ENCODE assay signal across 8 mouse cellular contexts in genomic region chr1:135312201-135312600, GRCm38 (mm10). TPM values are rescaled to one million over a fixed set of nuclear protein-coding genes. Genes with fewer than 3 reads are reported as not detected.
DNase-seq lines count a peak whose midpoint lies in the region; ATAC-seq and TF ChIP-seq lines count a peak whose summit lies in the region.

No protein-coding gene starts in this region.

- no peak for TF ChIP-seq CTCF in intestine, postnatal 0 days (IDR thresholded peaks at IDR 0.05; ENCODE audit: low read depth)

- H3ac ChIP-seq in myocyte (ENCODE audit: control insufficient read depth, insufficient read length) = no peak overlapping the region

- H3K4me1 ChIP-seq in kidney, embryonic 16.5 days (ENCODE audit: insufficient read depth, low read length) = peaks cover 13% of the 10 kb centered on the region
- peaks cover 17% of the 10 kb centered on the region for H3K4me1 ChIP-seq in embryonic facial prominence, embryonic 13.5 days
- no peaks in the 10 kb centered on the region for H3K4me1 ChIP-seq in intestine, postnatal 0 days (replicated peaks; ENCODE audit: control insufficient read depth, insufficient read depth, low read length)

- H3K9ac ChIP-seq in kidney, embryonic 16.5 days (replicated peaks; ENCODE audit: low read length) = peak overlapping the region; percentile 95
- H3K9ac ChIP-seq in embryonic facial prominence, embryonic 13.5 days = peak overlapping the region; percentile 99
- no peak overlapping the region for H3K9ac ChIP-seq in intestine, postnatal 0 days (ENCODE audit: low read depth, low read length)

- no peak for ATAC-seq in kidney, embryonic 16.5 days (ENCODE audit: low FRiP score, low TSS enrichment)
- no peak for ATAC-seq in embryonic facial prominence, embryonic 13.5 days (ENCODE audit: insufficient number of reproducible peaks, insufficient read depth, low FRiP score, low TSS enrichment, low read depth)
- no peak for ATAC-seq in intestine, postnatal 0 days

- peak overlapping the region; percentile 81 for H3K4me2 ChIP-seq in kidney, embryonic 16.5 days (replicated peaks; ENCODE audit: low read depth, low read length)
- peak overlapping the region; percentile 85 for H3K4me2 ChIP-seq in embryonic facial prominence, embryonic 13.5 days
- peak overlapping the region; percentile 75 for H3K4me2 ChIP-seq in intestine, postnatal 0 days (replicated peaks; ENCODE audit: low read depth)
- peak overlapping the region; percentile 96 for H3K4me2 ChIP-seq in myocyte (ENCODE audit: low read depth)

- no peaks in the 10 kb centered on the region for H3K9me3 ChIP-seq in kidney, embryonic 16.5 days (ENCODE audit: low read length)
- H3K9me3 ChIP-seq in embryonic facial prominence, embryonic 13.5 days = no peaks in the 10 kb centered on the region
- H3K9me3 ChIP-seq in intestine, postnatal 0 days (ENCODE audit: control insufficient read depth) = no peaks in the 10 kb centered on the region

- no peak for TF ChIP-seq POLR2A in myocyte (IDR thresholded peaks at IDR 0.05; ENCODE audit: insufficient read length, low read depth)

- H3K27me3 ChIP-seq in kidney, embryonic 16.5 days (ENCODE audit: insufficient read depth, low read length) = no peaks in the 10 kb centered on the region
- H3K27me3 ChIP-seq in embryonic facial prominence, embryonic 13.5 days = no peaks in the 10 kb centered on the region
- no peaks in the 10 kb centered on the region for H3K27me3 ChIP-seq in intestine, postnatal 0 days (replicated peaks; ENCODE audit: control insufficient read depth, insufficient read depth, low read length)
- H3K27me3 ChIP-seq in myocyte (ENCODE audit: control insufficient read depth, insufficient read depth, insufficient read length) = no peaks in the 10 kb centered on the region

- no peak overlapping the region for H3K27ac ChIP-seq in kidney, embryonic 16.5 days (ENCODE audit: low read length)
- H3K27ac ChIP-seq in embryonic facial prominence, embryonic 13.5 days = no peak overlapping the region
- H3K27ac ChIP-seq in intestine, postnatal 0 days (ENCODE audit: low read depth, low read length) = no peak overlapping the region

- 76% methylated on average over 4 of the region's 4 CpGs for WGBS in kidney, embryonic 16.5 days
- WGBS in embryonic facial prominence, embryonic 13.5 days = 88% methylated on average over 4 of the region's 4 CpGs
- WGBS in intestine, postnatal 0 days = 62% methylated on average over 4 of the region's 4 CpGs

- H3K4me3 ChIP-seq in kidney, embryonic 16.5 days (ENCODE audit: low read length) = peak overlapping the region; percentile 70
- peak overlapping the region; percentile 96 for H3K4me3 ChIP-seq in embryonic facial prominence, embryonic 13.5 days
- H3K4me3 ChIP-seq in intestine, postnatal 0 days (ENCODE audit: low read depth, low read length) = peak overlapping the region; percentile 83; the same call in 1 of the 2 replicates
- H3K4me3 ChIP-seq in myocyte = peak overlapping the region; percentile 91

- DNase-seq in kidney, postnatal 25 days = no peak
- no peak for DNase-seq in frontal cortex, adult 2 months (ENCODE audit: extremely low spot score in 1 of 2, low spot score in 1 of 2)
- DNase-seq in adrenal gland, postnatal 10 days = no peak
- no peak for DNase-seq in thymus, postnatal 4 days

- peaks cover 18% of the 10 kb centered on the region for H3K36me3 ChIP-seq in kidney, embryonic 16.5 days (ENCODE audit: insufficient read depth, low read length)
- H3K36me3 ChIP-seq in embryonic facial prominence, embryonic 13.5 days = peaks cover 34% of the 10 kb centered on the region
- peaks cover 20% of the 10 kb centered on the region for H3K36me3 ChIP-seq in intestine, postnatal 0 days (ENCODE audit: control insufficient read depth, insufficient read depth)
- no peaks in the 10 kb centered on the region for H3K36me3 ChIP-seq in myocyte (ENCODE audit: control insufficient read depth, insufficient read depth)

- H3K79me2 ChIP-seq in myocyte (ENCODE audit: control insufficient read depth, insufficient read depth) = peaks cover 52% of the 10 kb centered on the region

TF ChIP-seq in myocyte, 11 proteins besides CTCF, POLR2A, EP300 and RAD21:
- TF ChIP-seq MYOD1 (IDR thresholded peaks at IDR 0.05; ENCODE audit: control insufficient read depth in 1 of 3, insufficient read length in 2 of 3, low read depth in 2 of 3) (no peak), USF1 (IDR thresholded peaks at IDR 0.05; ENCODE audit: low read depth) (no peak), POLR2AphosphoS2 (IDR thresholded peaks at IDR 0.05; ENCODE audit: insufficient read length, low read depth) (no peak), E2F4 (IDR thresholded peaks at IDR 0.05; ENCODE audit: insufficient read depth) (no peak), REST (IDR thresholded peaks at IDR 0.05; ENCODE audit: insufficient read depth, insufficient read length) (no peak), MYOG (IDR thresholded peaks at IDR 0.05; ENCODE audit: control insufficient read depth in 1 of 3, insufficient read depth in 1 of 3, insufficient read length in 2 of 3, low read depth in 2 of 3) (no peak), TCF3 (IDR thresholded peaks at IDR 0.05; ENCODE audit: insufficient read length, low read depth) (no peak), SRF (IDR thresholded peaks at IDR 0.05; ENCODE audit: control insufficient read depth, insufficient read length, low read depth) (no peak), CEBPB (IDR thresholded peaks at IDR 0.05; ENCODE audit: insufficient read depth, poor library complexity, severe bottlenecking) (no peak), TCF12 (IDR thresholded peaks at IDR 0.05; ENCODE audit: insufficient read depth, poor library complexity, severe bottlenecking) (no peak), MAX (IDR thresholded peaks at IDR 0.05; ENCODE audit: low read depth) (no peak)

RNA-seq across cellular contexts. Expression of gene Timm17a, which starts 1.4 kb away (rescaled TPM):
- 201 and 206 TPM in 2 replicates for polyA plus RNA-seq in kidney, embryonic 16.5 days (2015; fragmentation: Nextera tagmentation; extraction: Ambion mirVana)
- 165 and 192 TPM in 2 replicates for polyA plus RNA-seq in embryonic facial prominence, embryonic 13.5 days (2015; fragmentation: Nextera tagmentation; extraction: Ambion mirVana)
- polyA plus RNA-seq in intestine, postnatal 0 days (2015; fragmentation: Nextera tagmentation; extraction: Ambion mirVana) = 257 and 271 TPM in 2 replicates
- 172 TPM for polyA plus RNA-seq in myocyte (2012; fragmentation: generic; extraction: Trizol)
- 73.1 and 76.2 TPM in 2 replicates for polyA plus RNA-seq in frontal cortex, adult 2 months (2012; rRNA removed)
- 100 to 1,000 TPM; 277 to 292 TPM for total RNA-seq in adrenal gland, postnatal 10 days (2021)

RNA-seq across cellular contexts. Expression of gene Lmod1, which starts 12.4 kb away (rescaled TPM):
- 1.8 and 2.9 TPM in 2 replicates for polyA plus RNA-seq in kidney, embryonic 16.5 days (2015; fragmentation: Nextera tagmentation; extraction: Ambion mirVana)
- 0.42 and 0.59 TPM in 2 replicates for polyA plus RNA-seq in embryonic facial prominence, embryonic 13.5 days (2015; fragmentation: Nextera tagmentation; extraction: Ambion mirVana)
- polyA plus RNA-seq in intestine, postnatal 0 days (2015; fragmentation: Nextera tagmentation; extraction: Ambion mirVana) = 11.8 and 13.5 TPM in 2 replicates
- 7.1 TPM for polyA plus RNA-seq in myocyte (2012; fragmentation: generic; extraction: Trizol)
- polyA plus RNA-seq in frontal cortex, adult 2 months (2012; rRNA removed) = 0.44 and 1.1 TPM in 2 replicates
- 1 to 10 TPM; 1.7 to 3.8 TPM for total RNA-seq in adrenal gland, postnatal 10 days (2021)

RNA-seq across cellular contexts. Expression of gene Rnpep, which starts 28.3 kb away (rescaled TPM):
- 89.8 and 91.8 TPM in 2 replicates for polyA plus RNA-seq in kidney, embryonic 16.5 days (2015; fragmentation: Nextera tagmentation; extraction: Ambion mirVana)
- polyA plus RNA-seq in embryonic facial prominence, embryonic 13.5 days (2015; fragmentation: Nextera tagmentation; extraction: Ambion mirVana) = 87.9 and 93.5 TPM in 2 replicates
- polyA plus RNA-seq in intestine, postnatal 0 days (2015; fragmentation: Nextera tagmentation; extraction: Ambion mirVana) = 136 and 141 TPM in 2 replicates
- polyA plus RNA-seq in myocyte (2012; fragmentation: generic; extraction: Trizol) = 23.2 TPM
- 56.6 and 64.8 TPM in 2 replicates for polyA plus RNA-seq in frontal cortex, adult 2 months (2012; rRNA removed)
- 10 to 100 TPM; 40.0 to 56.1 TPM for total RNA-seq in adrenal gland, postnatal 10 days (2021)

RNA-seq across cellular contexts. Expression of gene Elf3, which starts 53.8 kb away (rescaled TPM):
- polyA plus RNA-seq in kidney, embryonic 16.5 days (2015; fragmentation: Nextera tagmentation; extraction: Ambion mirVana) = 41.8 and 44.1 TPM in 2 replicates
- polyA plus RNA-seq in embryonic facial prominence, embryonic 13.5 days (2015; fragmentation: Nextera tagmentation; extraction: Ambion mirVana) = 9.0 and 12.2 TPM in 2 replicates
- polyA plus RNA-seq in intestine, postnatal 0 days (2015; fragmentation: Nextera tagmentation; extraction: Ambion mirVana) = 159 and 164 TPM in 2 replicates
- polyA plus RNA-seq in myocyte (2012; fragmentation: generic; extraction: Trizol) = 0.10 TPM
- 0.10 and 0.21 TPM in 2 replicates for polyA plus RNA-seq in frontal cortex, adult 2 months (2012; rRNA removed)
- total RNA-seq in adrenal gland, postnatal 10 days (2021) = under 1 TPM; 0.21 to 0.39 TPM
